Mouse (Mus musculus): ENCODE results near the gene Jagn1. TPM values are rescaled to one million over a fixed set of nuclear protein-coding genes. Genes with fewer than 3 reads are reported as not detected.

Gene Jagn1
- polyA plus RNA-seq, 1 experiment, result 48.0 TPM

DNA sequence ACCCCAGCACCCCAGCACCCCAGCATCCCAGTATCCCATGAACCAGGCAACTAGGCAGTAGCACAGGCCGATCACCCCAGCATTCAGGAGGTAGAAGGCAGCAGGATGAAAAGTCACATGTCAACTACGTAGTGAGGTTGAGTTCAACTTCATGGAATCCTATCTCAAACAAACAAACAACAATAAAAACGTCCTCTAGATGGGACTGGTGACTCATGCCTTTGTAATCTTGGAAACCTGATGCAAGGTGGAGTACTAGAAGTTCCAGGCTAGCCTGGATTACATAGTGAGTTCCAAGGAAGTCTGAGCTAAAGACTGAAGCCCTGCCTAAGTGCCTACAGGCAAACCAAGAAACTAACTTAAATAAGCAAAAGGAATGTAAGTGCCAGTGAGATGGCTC, 11.5 kb upstream of the Jagn1 start:
- Histone ChIP-seq H3K4me3 (replicated peaks; ENCODE audit: extremely low read depth, low read depth, low read length) (no peak overlapping the region), H3K4me1 (ENCODE audit: control insufficient read depth, insufficient read depth, low read length) (no peaks in the 10 kb centered on the region)
- TF ChIP-seq POLR2A (IDR thresholded peaks at IDR 0.05; ENCODE audit: borderline replicate concordance, extremely low read depth, low read depth, low read length) (no peak), CTCF (IDR thresholded peaks at IDR 0.05; ENCODE audit: insufficient read depth, low read length) (no peak)
- 38% methylated on average over 3 of the region's 3 CpGs for WGBS
- DNase-seq, result no peak

- Histone ChIP-seq H3K4me1 (ENCODE audit: control insufficient read depth, insufficient read depth, low read length) (no peaks in the 10 kb centered on the region), H3K4me3 (replicated peaks; ENCODE audit: extremely low read depth, low read depth, low read length) (no peak overlapping the region)
- 55% methylated on average over 3 of the region's 3 CpGs for WGBS
- TF ChIP-seq CTCF (IDR thresholded peaks at IDR 0.05; ENCODE audit: insufficient read depth, low read length) (no peak), POLR2A (IDR thresholded peaks at IDR 0.05; ENCODE audit: borderline replicate concordance, extremely low read depth, low read depth, low read length) (no peak)
- no peak for DNase-seq
These were observed 10.6 kb upstream of the Jagn1 start for GRCm38 (mm10) chr6:113431801-113432200.

DNA sequence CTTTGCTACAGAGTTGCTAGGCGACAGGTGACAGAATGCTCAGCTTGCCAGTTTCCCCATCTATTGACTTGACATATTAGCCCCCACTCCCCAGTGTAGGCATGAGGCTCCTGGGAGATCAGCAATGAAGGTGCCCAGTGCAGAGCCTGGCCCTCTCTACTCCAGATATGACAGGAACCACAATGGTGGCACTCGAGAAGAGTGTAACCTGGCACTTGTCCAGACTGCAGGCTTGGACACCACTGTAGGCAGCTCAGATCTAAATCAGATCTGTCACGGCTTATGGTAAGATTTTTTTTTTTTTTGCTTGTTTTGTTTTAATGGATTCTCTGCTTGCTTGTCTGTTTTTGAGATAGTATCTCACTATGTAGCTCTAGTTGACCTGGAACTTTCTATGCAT, 8.7 kb upstream of the Jagn1 start:
- DNase-seq, result no peak
- Histone ChIP-seq H3K4me3 (replicated peaks; ENCODE audit: extremely low read depth, low read depth, low read length) (no peak overlapping the region), H3K4me1 (ENCODE audit: control insufficient read depth, insufficient read depth, low read length) (no peaks in the 10 kb centered on the region)
- TF ChIP-seq POLR2A (IDR thresholded peaks at IDR 0.05; ENCODE audit: borderline replicate concordance, extremely low read depth, low read depth, low read length) (no peak), CTCF (IDR thresholded peaks at IDR 0.05; ENCODE audit: insufficient read depth, low read length) (no peak)
- 46% methylated on average over 3 of the region's 3 CpGs for WGBS

GRCm38 (mm10) chr6:113434691-113435090, 7.7 kb upstream of the Jagn1 start:
- H3K4me3 ChIP-seq (replicated peaks; ENCODE audit: extremely low read depth, low read depth, low read length), result no peak overlapping the region
- no peak for DNase-seq
- WGBS, result 64% methylated on average over 7 of the region's 7 CpGs
- TF ChIP-seq CTCF (IDR thresholded peaks at IDR 0.05; ENCODE audit: insufficient read depth, low read length), result no peak
- TF ChIP-seq POLR2A (IDR thresholded peaks at IDR 0.05; ENCODE audit: borderline replicate concordance, extremely low read depth, low read depth, low read length), result no peak
- H3K4me1 ChIP-seq (ENCODE audit: control insufficient read depth, insufficient read depth, low read length), result no peaks in the 10 kb centered on the region

DNA sequence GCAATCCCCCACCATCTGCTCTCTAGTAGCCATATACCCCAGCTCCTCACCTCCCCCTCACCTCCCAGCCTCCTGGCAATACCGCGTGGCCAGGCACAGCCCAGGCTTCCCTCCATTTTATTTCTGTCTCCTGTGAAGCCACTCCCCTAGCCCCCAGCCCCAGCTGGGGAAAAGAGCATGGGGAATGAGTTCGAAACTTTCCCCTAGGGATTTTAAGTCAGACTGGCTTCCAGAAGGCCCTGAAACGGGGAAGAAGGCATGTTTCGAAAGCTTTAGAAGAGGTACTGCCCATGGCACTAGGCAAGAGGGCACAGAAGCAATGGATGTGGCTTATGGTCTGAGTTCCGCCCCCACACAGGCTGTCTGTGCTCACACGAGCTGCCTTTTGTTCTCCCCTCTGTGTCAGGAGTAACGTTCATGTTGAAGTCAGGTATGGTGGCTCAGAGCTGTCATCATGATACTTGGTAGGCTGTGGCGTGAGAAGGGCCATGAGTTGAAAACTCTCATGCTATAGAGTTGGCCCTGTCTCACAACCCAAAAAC, 6.6 kb upstream of the Jagn1 start, which contains the start of gene Cidec:
Gene Cidec (minus strand): TSS at position 97 of the 542 bp plus-strand sequence.
- Histone ChIP-seq H3K4me3 (replicated peaks; ENCODE audit: extremely low read depth, low read depth, low read length) (no peak within 1 kb of the TSS), H3K4me1 (ENCODE audit: control insufficient read depth, insufficient read depth, low read length) (no peaks in the 10 kb centered on the region)
- 71% methylated on average over 9 of the region's 9 CpGs for WGBS
- TF ChIP-seq POLR2A (IDR thresholded peaks at IDR 0.05; ENCODE audit: borderline replicate concordance, extremely low read depth, low read depth, low read length), result no peak
- TF ChIP-seq CTCF (IDR thresholded peaks at IDR 0.05; ENCODE audit: insufficient read depth, low read length), result no peak
- DNase-seq, result no peak

- no peak for DNase-seq
These were observed 5.2 kb upstream of the Jagn1 start for GRCm38 (mm10) chr6:113437135-113437534.

DNA sequence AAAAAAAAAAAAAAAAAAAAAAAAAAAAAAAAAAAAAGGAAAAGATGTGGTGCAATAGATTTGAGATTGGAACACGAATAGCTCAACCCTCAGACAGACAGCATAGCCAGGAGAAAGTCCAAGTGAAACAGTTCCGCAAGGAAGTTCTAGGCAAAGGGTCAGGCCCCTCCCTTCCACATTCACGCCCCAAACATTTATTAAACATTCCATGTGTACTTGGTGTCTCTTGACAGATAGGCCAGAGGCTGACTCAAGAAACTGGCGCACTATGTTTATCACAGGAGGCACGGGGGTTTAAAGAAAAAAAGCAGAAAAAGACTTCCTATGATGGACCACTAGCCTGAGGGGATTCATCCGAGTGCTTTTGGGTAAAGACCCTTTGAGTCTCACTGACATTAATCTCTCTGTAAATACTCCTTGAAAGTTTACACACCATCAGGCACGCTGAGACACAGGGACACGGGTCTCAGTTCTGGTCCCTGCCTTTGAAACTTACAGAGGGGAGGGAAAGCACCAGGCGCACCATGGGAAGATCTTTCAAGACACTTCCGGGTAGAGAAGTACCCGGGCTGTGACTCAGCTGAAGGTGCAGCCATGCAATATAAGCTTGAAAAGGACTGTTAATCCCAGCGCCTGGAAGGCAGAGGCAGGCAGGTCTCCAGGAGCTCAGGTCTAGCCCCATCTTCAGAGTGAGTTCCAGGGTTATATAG, 3.5 kb upstream of the Jagn1 start:
- no peak for DNase-seq
- peaks cover 3% of the 10 kb centered on the region; the same call in 1 of the 2 replicates for H3K4me1 ChIP-seq (ENCODE audit: control insufficient read depth, insufficient read depth, low read length)
- no peak overlapping the region for H3K4me3 ChIP-seq (replicated peaks; ENCODE audit: extremely low read depth, low read depth, low read length)
- WGBS, result 34% methylated on average over 12 of the region's 12 CpGs
- no peak for TF ChIP-seq POLR2A (IDR thresholded peaks at IDR 0.05; ENCODE audit: borderline replicate concordance, extremely low read depth, low read depth, low read length)
- no peak for TF ChIP-seq CTCF (IDR thresholded peaks at IDR 0.05; ENCODE audit: insufficient read depth, low read length)

More at GRCm38 (mm10) chr6:113437135-113437534, 5.2 kb upstream of the Jagn1 start:
- H3K4me1 ChIP-seq (ENCODE audit: control insufficient read depth, insufficient read depth, low read length), result no peaks in the 10 kb centered on the region
- TF ChIP-seq CTCF (IDR thresholded peaks at IDR 0.05; ENCODE audit: insufficient read depth, low read length), result no peak
- TF ChIP-seq POLR2A (IDR thresholded peaks at IDR 0.05; ENCODE audit: borderline replicate concordance, extremely low read depth, low read depth, low read length), result no peak
- WGBS, result 64% methylated on average over 12 of the region's 12 CpGs
- H3K4me3 ChIP-seq (replicated peaks; ENCODE audit: extremely low read depth, low read depth, low read length), result no peak overlapping the region

DNA sequence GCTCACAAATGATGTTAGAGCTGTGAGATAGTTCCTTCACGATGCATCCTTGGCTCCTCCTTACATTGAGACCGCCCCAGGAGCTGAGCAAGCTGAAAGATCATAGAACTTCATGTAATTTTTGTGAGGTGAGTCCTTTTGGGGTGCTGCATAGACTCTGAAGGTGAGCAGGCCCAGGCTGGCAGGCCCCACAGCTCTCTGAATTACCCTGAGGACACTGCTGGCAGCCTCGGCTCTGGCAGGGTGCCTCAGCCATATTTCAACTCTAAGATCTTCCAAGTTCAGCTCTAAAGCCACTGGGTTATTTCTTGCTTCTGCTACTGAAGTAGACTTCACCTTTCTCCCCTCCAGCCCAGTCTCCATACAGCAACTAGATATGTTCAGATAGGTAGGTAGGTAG, 1.7 kb upstream of the Jagn1 start:
- Histone ChIP-seq H3K4me3 (replicated peaks; ENCODE audit: extremely low read depth, low read depth, low read length) (no peak overlapping the region), H3K4me1 (ENCODE audit: control insufficient read depth, insufficient read depth, low read length) (peaks cover 3% of the 10 kb centered on the region; the same call in 1 of the 2 replicates)
- TF ChIP-seq POLR2A (IDR thresholded peaks at IDR 0.05; ENCODE audit: borderline replicate concordance, extremely low read depth, low read depth, low read length), result no peak
- TF ChIP-seq CTCF (IDR thresholded peaks at IDR 0.05; ENCODE audit: insufficient read depth, low read length), result no peak
- no peak for DNase-seq
- 84% methylated on average over 3 of the region's 3 CpGs for WGBS

DNA sequence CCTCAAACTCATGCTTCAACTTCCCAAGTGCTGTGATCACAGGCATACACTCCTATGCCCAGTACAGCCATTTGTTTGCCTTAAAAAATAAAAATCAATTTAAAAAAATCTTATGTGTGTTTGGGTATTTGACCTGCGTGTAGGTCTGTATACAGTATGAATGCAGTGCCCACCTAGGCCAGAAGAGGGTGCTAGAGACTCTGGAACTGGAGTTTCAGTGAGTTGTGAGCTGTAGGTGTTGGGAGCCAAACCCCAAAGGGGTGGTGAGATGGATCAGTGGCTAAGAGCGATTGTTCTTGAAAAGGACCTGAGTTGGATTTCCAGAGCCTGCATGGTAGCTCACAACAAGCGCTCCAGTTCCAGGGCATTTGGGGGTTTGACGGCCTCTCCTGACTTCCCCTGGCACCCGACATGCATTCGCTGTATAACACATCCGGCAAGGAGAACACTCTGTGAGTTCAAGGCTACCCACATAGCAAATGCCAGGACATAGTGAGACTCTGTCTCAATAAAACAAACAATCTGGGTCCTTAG, 1.2 kb upstream of the Jagn1 start:
- 48% methylated on average over 7 of the region's 7 CpGs for WGBS
- H3K4me1 ChIP-seq (ENCODE audit: control insufficient read depth, insufficient read depth, low read length), result peaks cover 3% of the 10 kb centered on the region; the same call in 1 of the 2 replicates
- DNase-seq, result peak; percentile 74
- TF ChIP-seq CTCF (IDR thresholded peaks at IDR 0.05; ENCODE audit: insufficient read depth, low read length), result peak; percentile 70
- TF ChIP-seq POLR2A (IDR thresholded peaks at IDR 0.05; ENCODE audit: borderline replicate concordance, extremely low read depth, low read depth, low read length), result no peak
- H3K4me3 ChIP-seq (replicated peaks; ENCODE audit: extremely low read depth, low read depth, low read length), result no peak overlapping the region

- H3K4me3 ChIP-seq (replicated peaks; ENCODE audit: extremely low read depth, low read depth, low read length), result peak overlapping the region; percentile 52
- peaks cover 3% of the 10 kb centered on the region; the same call in 1 of the 2 replicates for H3K4me1 ChIP-seq (ENCODE audit: control insufficient read depth, insufficient read depth, low read length)
- DNase-seq, result no peak
- 37% methylated on average over 9 of the region's 9 CpGs for WGBS
- no peak for TF ChIP-seq POLR2A (IDR thresholded peaks at IDR 0.05; ENCODE audit: borderline replicate concordance, extremely low read depth, low read depth, low read length)
These were observed 305 bp upstream of the Jagn1 start for GRCm38 (mm10) chr6:113442087-113442441.
